Mouse (Mus musculus): ENCODE measurements at regions not wholly inside any gene's neighbourhood (a gene's known extent, or its start where the extent isn't known, plus 50 kb on each side); places are given as distances from the start of the nearest gene placed in this dataset.

DNA sequence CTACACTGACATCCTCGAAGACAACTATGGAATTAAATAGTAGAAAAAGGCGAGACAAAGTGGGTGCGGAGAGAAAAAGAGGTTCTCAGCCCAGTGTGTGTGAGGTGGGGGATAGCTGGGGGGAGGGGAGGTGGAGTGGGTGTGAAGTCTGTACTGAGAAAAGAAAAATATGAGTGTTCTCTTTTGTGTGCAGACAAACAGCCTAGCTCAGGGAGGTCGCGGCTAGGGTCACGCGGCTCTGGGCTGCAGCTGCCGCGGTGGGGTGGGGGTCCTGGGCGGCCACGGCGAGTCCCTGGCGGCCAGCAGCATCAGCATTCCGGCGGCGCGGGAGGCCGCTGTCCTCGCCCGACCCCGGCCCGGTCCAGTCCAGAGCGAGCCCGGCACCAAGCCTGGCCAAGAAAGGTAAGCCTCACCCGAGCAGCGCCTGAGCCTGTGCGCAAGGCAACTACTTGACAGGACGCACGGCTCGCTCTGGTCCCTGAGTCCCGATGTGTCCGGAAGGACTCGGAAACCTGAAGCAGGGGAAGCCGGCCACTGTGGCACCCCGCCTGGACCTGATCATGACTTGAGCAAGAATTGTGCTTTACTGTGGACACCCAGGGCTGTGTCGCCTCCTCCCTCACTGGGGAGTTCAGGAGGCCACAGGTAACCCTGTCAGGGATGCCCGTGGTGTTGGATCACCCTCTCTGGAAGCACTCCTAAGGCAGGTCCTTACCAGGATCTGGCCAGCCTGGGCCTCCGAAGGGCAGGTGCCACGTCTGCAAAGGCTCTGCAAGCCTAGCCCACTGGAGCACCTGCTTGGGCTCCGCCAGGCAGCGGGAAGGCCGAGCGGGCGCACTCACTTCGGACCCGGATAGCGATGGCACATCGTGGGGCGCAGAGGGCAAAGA is 91.4 kb upstream of the Dio3 start:
- H3K4me3 ChIP-seq (ENCODE audit: control insufficient read depth, low read depth, low read length): no peak overlapping the region
- TF ChIP-seq POLR2A (IDR thresholded peaks at IDR 0.05; ENCODE audit: control insufficient read depth, low read depth, low read length) (no peak), CTCF (IDR thresholded peaks at IDR 0.05; ENCODE audit: control insufficient read depth, insufficient read depth, insufficient replicate concordance, low read depth, low read length) (no peak)
- H3K27me3 ChIP-seq (ENCODE audit: control insufficient read depth, insufficient read depth, low read length): no peaks in the 10 kb centered on the region; the same call in 1 of the 2 replicates
- H3K36me3 ChIP-seq (ENCODE audit: control insufficient read depth, insufficient read depth, low read length): no peaks in the 10 kb centered on the region
- H3K27ac ChIP-seq (ENCODE audit: control insufficient read depth, insufficient read depth, low read depth, low read length): no peak overlapping the region
- peaks cover 16% of the 10 kb centered on the region for H3K4me1 ChIP-seq (ENCODE audit: control insufficient read depth, insufficient read depth, low read length)

DNA sequence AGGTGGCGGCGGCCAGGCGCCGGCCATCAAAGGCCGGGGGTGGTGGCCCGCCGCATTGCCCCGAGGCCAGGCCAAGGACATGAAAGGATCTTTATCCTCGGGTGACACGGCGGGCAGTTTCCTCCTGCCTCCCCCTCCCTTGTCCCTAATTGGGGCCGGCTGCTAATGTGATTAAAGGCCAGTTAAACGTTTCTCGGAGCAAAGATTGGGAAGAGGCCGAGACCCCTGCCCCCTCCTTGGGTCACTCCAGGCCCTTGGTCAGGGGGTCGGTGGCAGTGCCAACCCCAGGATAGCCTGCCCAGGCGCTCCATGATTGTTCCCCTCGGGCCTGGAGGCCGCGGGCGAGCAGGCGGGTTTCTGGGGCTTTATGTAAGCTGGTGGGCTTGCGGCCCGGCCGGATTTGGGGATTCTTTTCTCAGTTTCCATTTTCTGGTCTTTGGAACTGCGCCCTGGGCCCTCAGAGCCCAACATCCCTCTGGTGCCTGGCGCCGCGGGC is 90.7 kb upstream of the Dio3 start:
- Histone ChIP-seq H3K27me3 (ENCODE audit: control insufficient read depth, insufficient read depth, low read length) (no peaks in the 10 kb centered on the region; the same call in 1 of the 2 replicates), H3K36me3 (ENCODE audit: control insufficient read depth, insufficient read depth, low read length) (no peaks in the 10 kb centered on the region), H3K27ac (ENCODE audit: control insufficient read depth, insufficient read depth, low read depth, low read length) (no peak overlapping the region), H3K4me1 (ENCODE audit: control insufficient read depth, insufficient read depth, low read length) (peaks cover 16% of the 10 kb centered on the region), H3K4me3 (ENCODE audit: control insufficient read depth, low read depth, low read length) (no peak overlapping the region; the same call in 1 of the 2 replicates)
- TF ChIP-seq POLR2A (IDR thresholded peaks at IDR 0.05; ENCODE audit: control insufficient read depth, low read depth, low read length) (no peak), CTCF (IDR thresholded peaks at IDR 0.05; ENCODE audit: control insufficient read depth, insufficient read depth, insufficient replicate concordance, low read depth, low read length) (no peak)

DNA sequence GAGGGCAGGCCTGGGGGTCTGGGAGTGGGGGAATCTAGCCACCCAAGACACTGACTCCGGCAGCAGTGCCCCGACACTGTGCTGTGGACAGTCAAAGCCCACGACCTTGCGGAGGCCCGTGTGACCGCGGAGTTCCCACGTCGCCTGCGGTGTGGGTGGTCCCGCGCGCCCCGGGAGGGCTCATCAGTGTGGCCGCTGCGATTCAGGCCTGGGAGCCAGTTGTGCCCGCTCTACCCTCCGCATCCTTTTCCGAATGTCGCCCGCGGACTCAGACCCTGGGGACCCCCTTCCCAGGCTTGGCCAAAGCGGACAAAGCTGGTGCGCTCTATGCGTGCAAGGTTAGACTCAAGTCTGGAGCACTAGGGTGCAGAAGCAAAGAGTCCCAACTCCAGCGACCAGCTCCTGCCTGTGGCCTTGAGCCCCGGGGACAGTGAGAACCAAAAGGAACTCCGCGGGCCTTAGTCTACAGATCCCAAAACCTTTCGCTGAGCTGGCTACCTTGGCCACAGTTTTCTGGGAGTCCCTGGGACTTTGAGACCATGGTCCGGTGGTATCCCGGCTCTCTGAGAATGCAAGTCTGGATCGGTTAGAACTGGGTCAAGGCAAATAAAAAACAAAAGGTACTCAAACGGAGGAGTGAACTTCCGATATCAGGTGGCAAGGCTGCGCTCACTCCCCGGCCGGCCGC is 90.1 kb upstream of the Dio3 start:
- TF ChIP-seq CTCF (IDR thresholded peaks at IDR 0.05; ENCODE audit: control insufficient read depth, insufficient read depth, insufficient replicate concordance, low read depth, low read length) (no peak), POLR2A (IDR thresholded peaks at IDR 0.05; ENCODE audit: control insufficient read depth, low read depth, low read length) (no peak)
- H3K36me3 ChIP-seq (ENCODE audit: control insufficient read depth, insufficient read depth, low read length): no peaks in the 10 kb centered on the region
- peaks cover 16% of the 10 kb centered on the region for H3K4me1 ChIP-seq (ENCODE audit: control insufficient read depth, insufficient read depth, low read length)
- no peaks in the 10 kb centered on the region; the same call in 1 of the 2 replicates for H3K27me3 ChIP-seq (ENCODE audit: control insufficient read depth, insufficient read depth, low read length)
- H3K27ac ChIP-seq (ENCODE audit: control insufficient read depth, insufficient read depth, low read depth, low read length): no peak overlapping the region
- no peak overlapping the region for H3K4me3 ChIP-seq (ENCODE audit: control insufficient read depth, low read depth, low read length)

DNA sequence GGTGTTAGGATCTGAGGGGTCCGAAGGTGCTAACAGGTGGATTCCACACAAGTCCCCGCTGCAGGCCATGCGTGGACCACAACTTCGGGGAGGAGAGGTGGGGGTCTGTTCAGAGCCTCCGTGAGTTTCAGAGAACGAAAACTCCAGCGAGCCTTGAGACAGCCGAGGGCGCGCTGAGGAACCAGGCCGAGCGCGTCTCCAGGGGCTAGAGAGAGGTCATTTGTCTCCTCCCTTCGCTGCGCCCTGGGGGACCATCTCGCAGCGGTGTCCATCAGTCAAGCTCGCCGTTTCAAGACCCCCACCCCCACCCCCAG is 89.6 kb upstream of the Dio3 start:
- no peak for TF ChIP-seq CTCF (IDR thresholded peaks at IDR 0.05; ENCODE audit: control insufficient read depth, insufficient read depth, insufficient replicate concordance, low read depth, low read length)
- TF ChIP-seq POLR2A (IDR thresholded peaks at IDR 0.05; ENCODE audit: control insufficient read depth, low read depth, low read length): no peak
- no peak overlapping the region for H3K27ac ChIP-seq (ENCODE audit: control insufficient read depth, insufficient read depth, low read depth, low read length)
- no peaks in the 10 kb centered on the region for H3K36me3 ChIP-seq (ENCODE audit: control insufficient read depth, insufficient read depth, low read length)
- peaks cover 16% of the 10 kb centered on the region for H3K4me1 ChIP-seq (ENCODE audit: control insufficient read depth, insufficient read depth, low read length)
- H3K27me3 ChIP-seq (ENCODE audit: control insufficient read depth, insufficient read depth, low read length): no peaks in the 10 kb centered on the region; the same call in 1 of the 2 replicates
- no peak overlapping the region for H3K4me3 ChIP-seq (ENCODE audit: control insufficient read depth, low read depth, low read length)

DNA sequence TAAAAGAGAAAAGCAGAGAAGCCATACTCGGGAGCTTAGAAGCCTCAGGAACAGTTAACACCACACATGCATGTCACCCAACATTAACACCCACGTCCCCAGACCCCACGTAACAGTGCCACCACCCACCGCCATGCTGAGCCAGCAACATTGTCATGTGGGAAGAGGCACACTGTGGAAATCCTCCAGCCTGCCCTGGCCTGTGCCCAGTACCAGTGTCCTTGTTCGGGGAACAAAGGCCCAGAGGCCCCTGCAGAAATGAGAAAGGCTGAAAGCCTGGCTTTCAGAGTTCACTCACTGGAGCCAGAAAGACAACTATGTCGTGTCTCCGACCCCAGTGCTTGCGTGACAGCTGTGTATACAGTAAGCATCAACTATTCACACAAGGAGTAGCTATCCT is 86.7 kb upstream of the Dio3 start:
- Histone ChIP-seq H3K4me3 (ENCODE audit: control insufficient read depth, low read depth, low read length) (no peak overlapping the region), H3K4me1 (ENCODE audit: control insufficient read depth, insufficient read depth, low read length) (peaks cover 16% of the 10 kb centered on the region), H3K27me3 (ENCODE audit: control insufficient read depth, insufficient read depth, low read length) (no peaks in the 10 kb centered on the region; the same call in 1 of the 2 replicates), H3K27ac (ENCODE audit: control insufficient read depth, insufficient read depth, low read depth, low read length) (no peak overlapping the region), H3K36me3 (ENCODE audit: control insufficient read depth, insufficient read depth, low read length) (no peaks in the 10 kb centered on the region)
- no peak for TF ChIP-seq POLR2A (IDR thresholded peaks at IDR 0.05; ENCODE audit: control insufficient read depth, low read depth, low read length)
- no peak for TF ChIP-seq CTCF (IDR thresholded peaks at IDR 0.05; ENCODE audit: control insufficient read depth, insufficient read depth, insufficient replicate concordance, low read depth, low read length)

DNA sequence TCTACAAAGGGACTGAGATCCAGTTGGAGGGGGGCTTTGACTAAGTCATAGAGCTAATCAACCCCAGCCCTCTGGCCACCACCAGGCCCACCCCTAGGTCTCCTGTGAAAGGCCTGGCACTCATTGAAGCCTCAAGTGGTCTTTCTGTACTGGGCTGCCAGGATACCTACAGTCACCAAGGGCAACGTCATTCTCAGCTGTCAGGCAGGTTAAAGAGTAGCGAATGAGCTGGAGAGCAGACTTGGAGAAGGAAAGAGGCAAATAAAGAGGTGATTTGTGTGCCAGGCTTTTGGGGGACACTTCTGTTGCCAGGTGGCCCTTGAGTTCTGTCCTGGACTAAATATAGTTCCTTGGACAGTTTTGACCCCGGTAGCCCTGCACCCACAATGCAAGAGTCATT is 81.5 kb upstream of the Dio3 start:
- H3K27me3 ChIP-seq (ENCODE audit: control insufficient read depth, insufficient read depth, low read length): no peaks in the 10 kb centered on the region
- no peak overlapping the region for H3K4me3 ChIP-seq (ENCODE audit: control insufficient read depth, low read depth, low read length)
- TF ChIP-seq POLR2A (IDR thresholded peaks at IDR 0.05; ENCODE audit: control insufficient read depth, low read depth, low read length) (no peak), CTCF (IDR thresholded peaks at IDR 0.05; ENCODE audit: control insufficient read depth, insufficient read depth, insufficient replicate concordance, low read depth, low read length) (no peak)
- no peaks in the 10 kb centered on the region for H3K36me3 ChIP-seq (ENCODE audit: control insufficient read depth, insufficient read depth, low read length)
- H3K27ac ChIP-seq (ENCODE audit: control insufficient read depth, insufficient read depth, low read depth, low read length): no peak overlapping the region
- no peaks in the 10 kb centered on the region for H3K4me1 ChIP-seq (ENCODE audit: control insufficient read depth, insufficient read depth, low read length)

DNA sequence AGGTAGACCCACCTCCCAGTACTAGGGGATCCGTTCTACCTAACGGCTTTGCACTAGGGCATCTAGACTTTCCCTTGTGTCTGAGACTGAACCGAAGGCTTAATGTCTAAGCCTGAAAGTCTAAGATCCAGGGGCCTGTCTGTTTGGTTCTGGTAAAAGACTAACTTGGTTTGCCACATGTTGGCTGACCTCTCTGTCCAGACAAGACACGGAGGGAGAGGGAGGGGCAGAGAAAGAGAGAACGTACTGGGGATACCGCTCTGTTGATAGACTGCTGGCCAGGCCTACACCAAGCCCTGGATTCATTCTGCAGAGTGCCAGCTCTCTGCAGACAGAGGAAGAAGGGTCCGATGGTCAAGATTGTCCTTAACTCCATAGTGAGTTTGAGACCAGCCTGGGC is 78.4 kb upstream of the Dio3 start:
- TF ChIP-seq POLR2A (IDR thresholded peaks at IDR 0.05; ENCODE audit: control insufficient read depth, low read depth, low read length) (no peak), CTCF (IDR thresholded peaks at IDR 0.05; ENCODE audit: control insufficient read depth, insufficient read depth, insufficient replicate concordance, low read depth, low read length) (no peak)
- no peaks in the 10 kb centered on the region for H3K27me3 ChIP-seq (ENCODE audit: control insufficient read depth, insufficient read depth, low read length)
- H3K4me1 ChIP-seq (ENCODE audit: control insufficient read depth, insufficient read depth, low read length): no peaks in the 10 kb centered on the region; the same call in 1 of the 2 replicates
- H3K36me3 ChIP-seq (ENCODE audit: control insufficient read depth, insufficient read depth, low read length): no peaks in the 10 kb centered on the region
- H3K27ac ChIP-seq (ENCODE audit: control insufficient read depth, insufficient read depth, low read depth, low read length): no peak overlapping the region
- no peak overlapping the region for H3K4me3 ChIP-seq (ENCODE audit: control insufficient read depth, low read depth, low read length)
